Mouse (Mus musculus): ENCODE results near the gene Vinac1. TPM values are rescaled to one million over a fixed set of nuclear protein-coding genes. Genes with fewer than 3 reads are reported as not detected.

Vinac1 gene
- polyA plus RNA-seq (2015; fragmentation: Nextera tagmentation; extraction: Ambion mirVana) = 0.23 and 0.25 TPM in 2 replicates

DNA sequence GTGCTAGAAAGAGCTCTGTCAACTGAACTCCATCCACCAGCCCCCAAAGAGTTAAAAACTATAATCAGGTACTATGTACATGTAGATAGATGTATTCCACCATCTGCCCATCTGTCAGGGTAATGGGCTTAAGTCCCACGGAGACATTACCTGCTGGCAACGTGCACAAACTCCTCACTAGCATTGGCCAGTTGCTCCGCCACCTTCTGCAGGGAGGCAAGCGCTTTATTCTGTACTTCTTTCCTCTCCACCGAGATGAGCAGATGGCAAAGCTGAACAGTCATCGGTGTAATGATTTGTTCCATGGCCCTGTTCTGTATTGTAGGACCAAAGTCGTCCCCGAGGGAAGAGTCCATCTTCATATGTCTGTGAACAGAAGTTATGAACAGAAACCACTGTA is at the start of gene Vinac1:
Vinac1 (minus strand) TSS at position 362 of the 400 bp plus-strand sequence.
- no peaks in the 10 kb centered on the region for H3K27me3 ChIP-seq (ENCODE audit: control insufficient read depth, insufficient read depth, low read depth, low read length)
- H3K36me3 ChIP-seq (ENCODE audit: control insufficient read depth, insufficient read depth, low read length) = no peaks in the 10 kb centered on the region
- H3K4me2 ChIP-seq (ENCODE audit: low read depth, low read length) = no peak within 1 kb of the TSS
- H3K9me3 ChIP-seq (ENCODE audit: control insufficient read depth, low read length) = no peaks in the 10 kb centered on the region
- H3K4me3 ChIP-seq (ENCODE audit: low read length) = no peak within 1 kb of the TSS
- peaks cover 6% of the 10 kb centered on the region; the same call in 1 of the 2 replicates for H3K4me1 ChIP-seq (replicated peaks; ENCODE audit: control insufficient read depth, insufficient read depth, low read length)
- ATAC-seq (ENCODE audit: low read depth) = no peak
- H3K27ac ChIP-seq (ENCODE audit: low read length) = no peak within 1 kb of the TSS
- no peak within 1 kb of the TSS for H3K9ac ChIP-seq (ENCODE audit: low read length)
- WGBS = 75% methylated on average over 8 of the region's 8 CpGs

DNA sequence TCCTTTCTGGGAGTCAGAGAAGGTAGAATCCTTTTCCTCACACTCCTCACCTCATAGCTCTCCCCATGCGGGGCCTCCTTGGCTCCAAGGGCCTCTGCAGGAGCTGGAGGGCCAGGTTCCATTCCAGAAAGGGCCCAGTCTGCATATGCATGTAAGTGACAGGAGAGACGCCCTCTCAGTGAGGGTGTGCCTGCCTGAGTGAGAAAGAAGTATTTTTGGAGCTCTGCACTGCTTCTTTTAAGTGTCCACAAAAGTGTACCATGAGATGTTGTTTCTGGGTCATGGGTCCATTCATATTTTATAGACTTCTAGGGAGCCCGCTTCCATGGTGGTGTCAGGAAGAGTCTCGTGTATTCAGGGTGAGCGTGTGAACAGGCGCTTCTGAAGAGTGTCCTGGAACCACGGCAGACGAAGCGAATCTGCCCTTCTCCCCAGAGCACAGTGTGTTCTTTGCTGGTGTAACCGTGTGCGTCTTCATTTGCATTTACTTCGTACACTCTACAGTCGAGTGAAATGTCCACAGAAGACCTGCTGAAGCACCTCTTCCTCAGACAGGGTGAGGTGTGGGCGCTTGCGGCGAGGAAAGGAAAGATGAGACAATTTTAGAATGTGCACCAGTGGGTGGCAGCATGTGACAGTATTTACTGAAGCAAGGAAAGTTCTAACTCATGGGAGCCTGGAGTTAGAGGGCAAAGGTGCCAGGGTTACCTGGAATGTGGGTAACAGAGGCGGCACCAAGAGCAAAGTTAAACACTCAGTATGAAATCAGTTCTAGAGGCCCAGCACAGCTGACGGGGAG is 46.2 kb upstream of the Vinac1 start:
- Histone ChIP-seq H3K9me3 (ENCODE audit: control insufficient read depth, low read length) (no peaks in the 10 kb centered on the region), H3K4me1 (replicated peaks; ENCODE audit: control insufficient read depth, insufficient read depth, low read length) (no peaks in the 10 kb centered on the region), H3K27me3 (ENCODE audit: control insufficient read depth, insufficient read depth, low read depth, low read length) (no peaks in the 10 kb centered on the region), H3K27ac (ENCODE audit: low read length) (no peak overlapping the region), H3K4me3 (ENCODE audit: low read length) (no peak overlapping the region), H3K9ac (ENCODE audit: low read length) (no peak overlapping the region), H3K4me2 (ENCODE audit: low read depth, low read length) (no peak overlapping the region), H3K36me3 (ENCODE audit: control insufficient read depth, insufficient read depth, low read length) (peaks cover 9% of the 10 kb centered on the region)
- 70% methylated on average over 18 of the region's 18 CpGs for WGBS
- ATAC-seq (ENCODE audit: low read depth) = peak; percentile 23; the same call in 1 of the 2 replicates

DNA sequence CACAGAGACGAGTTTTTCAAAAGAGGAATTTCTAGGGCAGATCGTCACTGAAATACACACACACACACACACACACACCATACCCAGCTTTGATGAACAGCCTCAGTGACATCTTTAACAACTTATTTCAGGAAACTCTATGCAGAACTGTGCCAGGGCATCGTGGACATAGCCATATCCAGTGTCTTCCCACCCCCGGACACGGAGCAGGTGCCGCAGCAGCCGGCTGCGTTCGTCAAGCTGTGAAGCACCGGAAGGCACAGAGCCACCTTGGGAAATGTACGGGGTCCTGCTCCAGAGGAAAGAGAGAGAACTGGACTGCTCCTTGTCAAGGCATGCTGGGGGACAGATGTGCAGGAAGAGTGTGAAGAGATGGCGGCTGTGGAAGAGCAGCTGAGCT is 44.8 kb upstream of the Vinac1 start:
- Histone ChIP-seq H3K4me1 (replicated peaks; ENCODE audit: control insufficient read depth, insufficient read depth, low read length) (no peaks in the 10 kb centered on the region), H3K36me3 (ENCODE audit: control insufficient read depth, insufficient read depth, low read length) (peaks cover 12% of the 10 kb centered on the region), H3K27me3 (ENCODE audit: control insufficient read depth, insufficient read depth, low read depth, low read length) (no peaks in the 10 kb centered on the region), H3K9me3 (ENCODE audit: control insufficient read depth, low read length) (no peaks in the 10 kb centered on the region), H3K9ac (ENCODE audit: low read length) (no peak overlapping the region), H3K27ac (ENCODE audit: low read length) (no peak overlapping the region), H3K4me3 (ENCODE audit: low read length) (no peak overlapping the region), H3K4me2 (ENCODE audit: low read depth, low read length) (no peak overlapping the region)
- WGBS = 88% methylated on average over 12 of the region's 12 CpGs
- ATAC-seq (ENCODE audit: low read depth) = no peak

DNA sequence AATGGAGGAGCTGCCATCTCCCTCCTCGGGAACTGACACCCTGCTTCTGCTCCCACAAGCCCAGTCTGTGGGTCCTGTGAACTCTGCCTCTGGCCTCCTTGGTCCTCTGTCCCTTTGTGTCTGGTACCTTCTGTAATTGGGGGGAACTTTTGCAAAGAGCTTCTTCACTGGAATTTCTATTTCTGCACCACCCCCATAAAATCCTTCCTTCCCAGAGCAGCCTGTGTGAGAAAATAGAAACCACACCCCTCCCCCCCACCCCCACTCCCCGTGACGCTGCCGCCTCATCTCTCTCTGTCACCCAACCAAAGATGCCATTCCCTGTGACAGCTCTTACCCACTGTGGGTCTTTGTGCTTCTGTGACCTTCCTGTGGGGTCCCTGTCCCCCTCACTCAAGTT is 42.4 kb upstream of the Vinac1 start:
- WGBS = 61% methylated on average over 4 of the region's 4 CpGs
- no peak overlapping the region for H3K4me3 ChIP-seq (ENCODE audit: low read length)

DNA sequence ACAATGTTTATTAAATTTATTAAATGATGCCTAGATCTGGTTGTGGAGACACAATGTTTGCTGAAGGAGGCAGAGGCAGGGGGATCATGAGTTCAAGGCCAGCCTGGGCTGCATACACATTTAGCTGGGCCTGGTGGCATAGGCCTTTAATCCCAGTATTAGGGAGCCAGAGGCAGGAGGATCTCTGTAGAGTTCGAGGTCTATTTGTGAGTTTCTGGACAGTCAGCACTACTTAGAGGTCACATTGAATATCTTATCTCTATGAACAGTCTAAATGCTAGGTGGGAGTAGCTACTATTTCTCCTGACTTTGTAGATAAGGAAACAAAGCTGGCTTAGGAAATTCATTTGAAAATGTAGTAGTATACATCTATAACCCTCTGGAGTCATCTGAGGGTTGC is 39.5 kb upstream of the Vinac1 start:
- WGBS = 89% methylated on average over 1 of the region's 1 CpGs
- no peak overlapping the region for H3K4me2 ChIP-seq (ENCODE audit: low read depth, low read length)
- H3K9ac ChIP-seq (ENCODE audit: low read length) = no peak overlapping the region
- no peak overlapping the region for H3K4me3 ChIP-seq (ENCODE audit: low read length)
- no peaks in the 10 kb centered on the region for H3K27me3 ChIP-seq (ENCODE audit: control insufficient read depth, insufficient read depth, low read depth, low read length)
- no peaks in the 10 kb centered on the region for H3K9me3 ChIP-seq (ENCODE audit: control insufficient read depth, low read length)
- no peak for ATAC-seq (ENCODE audit: low read depth)
- H3K4me1 ChIP-seq (replicated peaks; ENCODE audit: control insufficient read depth, insufficient read depth, low read length) = no peaks in the 10 kb centered on the region
- H3K36me3 ChIP-seq (ENCODE audit: control insufficient read depth, insufficient read depth, low read length) = peaks cover 12% of the 10 kb centered on the region
- no peak overlapping the region for H3K27ac ChIP-seq (ENCODE audit: low read length)

More for the DNA sequence above, 42.4 kb upstream of the Vinac1 start:
- H3K27ac ChIP-seq (ENCODE audit: low read length) = no peak overlapping the region
- H3K4me2 ChIP-seq (ENCODE audit: low read depth, low read length) = no peak overlapping the region
- no peaks in the 10 kb centered on the region for H3K4me1 ChIP-seq (replicated peaks; ENCODE audit: control insufficient read depth, insufficient read depth, low read length)
- no peaks in the 10 kb centered on the region for H3K27me3 ChIP-seq (ENCODE audit: control insufficient read depth, insufficient read depth, low read depth, low read length)
- peaks cover 15% of the 10 kb centered on the region for H3K36me3 ChIP-seq (ENCODE audit: control insufficient read depth, insufficient read depth, low read length)
- H3K9me3 ChIP-seq (ENCODE audit: control insufficient read depth, low read length) = no peaks in the 10 kb centered on the region
- ATAC-seq (ENCODE audit: low read depth) = no peak
- H3K9ac ChIP-seq (ENCODE audit: low read length) = no peak overlapping the region

DNA sequence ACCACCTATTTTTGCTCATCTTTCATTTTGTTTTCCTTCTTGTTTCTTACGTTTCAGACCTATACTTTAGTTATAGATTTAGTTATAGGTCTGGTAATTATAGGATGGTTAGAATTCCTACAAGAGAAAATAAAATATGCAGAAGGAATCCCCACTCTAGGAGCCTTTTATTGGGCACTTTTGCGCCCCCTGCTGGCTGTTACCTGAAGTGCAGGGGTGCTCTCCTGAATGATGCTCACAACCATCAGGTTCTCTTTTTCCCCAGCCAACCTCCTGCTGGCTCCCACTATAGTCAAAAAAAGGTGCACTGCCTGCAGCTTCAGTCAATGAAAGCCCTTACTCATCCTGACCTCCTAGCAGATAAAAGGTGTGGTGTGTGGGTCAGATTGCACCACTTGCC is 37.0 kb upstream of the Vinac1 start:
- no peaks in the 10 kb centered on the region for H3K27me3 ChIP-seq (ENCODE audit: control insufficient read depth, insufficient read depth, low read depth, low read length)
- no peaks in the 10 kb centered on the region for H3K4me1 ChIP-seq (replicated peaks; ENCODE audit: control insufficient read depth, insufficient read depth, low read length)
- no peak overlapping the region for H3K4me2 ChIP-seq (ENCODE audit: low read depth, low read length)
- no peak overlapping the region for H3K4me3 ChIP-seq (ENCODE audit: low read length)
- H3K36me3 ChIP-seq (ENCODE audit: control insufficient read depth, insufficient read depth, low read length) = peaks cover 15% of the 10 kb centered on the region
- whole genome bisulfite sequencing = 43% methylated on average over 2 of the region's 2 CpGs
- ATAC-seq (ENCODE audit: low read depth) = no peak
- no peak overlapping the region for H3K9ac ChIP-seq (ENCODE audit: low read length)
- no peaks in the 10 kb centered on the region for H3K9me3 ChIP-seq (ENCODE audit: control insufficient read depth, low read length)
- H3K27ac ChIP-seq (ENCODE audit: low read length) = no peak overlapping the region

DNA sequence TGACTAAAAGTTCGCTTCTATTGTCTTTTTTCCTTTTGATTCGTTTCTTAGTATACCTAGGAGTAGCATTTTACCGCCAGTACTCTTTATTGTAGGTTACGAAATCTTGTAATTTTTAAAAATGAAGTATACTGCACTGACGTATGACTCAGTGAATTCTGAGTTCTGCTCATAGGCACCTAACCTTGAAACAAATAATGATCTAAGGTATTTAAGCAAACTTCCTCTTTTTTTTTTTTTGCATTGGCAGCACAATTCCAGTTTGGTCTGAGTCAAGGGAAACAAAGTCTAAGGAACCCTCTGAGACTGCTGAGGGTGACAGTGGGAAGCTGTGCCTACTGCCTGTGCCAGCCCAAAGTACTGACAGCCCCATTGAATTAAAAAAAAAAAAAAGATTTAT is 35.5 kb upstream of the Vinac1 start:
- no peaks in the 10 kb centered on the region for H3K9me3 ChIP-seq (ENCODE audit: control insufficient read depth, low read length)
- no peaks in the 10 kb centered on the region for H3K27me3 ChIP-seq (ENCODE audit: control insufficient read depth, insufficient read depth, low read depth, low read length)
- no peak overlapping the region for H3K4me3 ChIP-seq (ENCODE audit: low read length)
- H3K4me1 ChIP-seq (replicated peaks; ENCODE audit: control insufficient read depth, insufficient read depth, low read length) = no peaks in the 10 kb centered on the region
- no peak overlapping the region for H3K9ac ChIP-seq (ENCODE audit: low read length)
- H3K4me2 ChIP-seq (ENCODE audit: low read depth, low read length) = no peak overlapping the region
- WGBS = 91% methylated on average over 5 of the region's 5 CpGs
- H3K27ac ChIP-seq (ENCODE audit: low read length) = no peak overlapping the region
- ATAC-seq (ENCODE audit: low read depth) = no peak
- peaks cover 12% of the 10 kb centered on the region for H3K36me3 ChIP-seq (ENCODE audit: control insufficient read depth, insufficient read depth, low read length)

DNA sequence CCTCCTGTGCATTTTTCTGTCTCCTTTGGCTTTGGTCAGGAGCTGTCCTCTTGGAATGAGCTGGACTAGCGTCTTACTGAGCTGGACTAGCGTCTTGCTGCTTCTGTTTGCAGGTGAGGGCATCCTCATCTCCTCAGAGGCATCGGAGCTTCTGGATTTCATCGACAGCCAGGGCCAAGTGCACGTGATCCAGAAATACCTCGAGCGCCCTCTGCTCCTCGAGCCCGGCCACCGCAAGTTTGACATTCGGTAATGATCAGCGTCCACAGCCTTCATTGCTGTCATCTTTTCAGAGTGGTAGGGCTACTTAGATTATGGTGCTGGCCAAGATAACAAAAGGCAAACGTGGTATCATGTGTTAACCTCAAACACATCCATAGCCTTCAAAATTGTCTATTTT is 33.1 kb upstream of the Vinac1 start:
- no peak overlapping the region for H3K9ac ChIP-seq (ENCODE audit: low read length)
- no peaks in the 10 kb centered on the region for H3K27me3 ChIP-seq (ENCODE audit: control insufficient read depth, insufficient read depth, low read depth, low read length)
- no peak for ATAC-seq (ENCODE audit: low read depth)
- no peak overlapping the region for H3K4me3 ChIP-seq (ENCODE audit: low read length)
- 62% methylated on average over 13 of the region's 13 CpGs for WGBS
- no peak overlapping the region for H3K4me2 ChIP-seq (ENCODE audit: low read depth, low read length)
- H3K9me3 ChIP-seq (ENCODE audit: control insufficient read depth, low read length) = no peaks in the 10 kb centered on the region
- H3K36me3 ChIP-seq (ENCODE audit: control insufficient read depth, insufficient read depth, low read length) = peaks cover 23% of the 10 kb centered on the region
- H3K27ac ChIP-seq (ENCODE audit: low read length) = no peak overlapping the region
- no peaks in the 10 kb centered on the region for H3K4me1 ChIP-seq (replicated peaks; ENCODE audit: control insufficient read depth, insufficient read depth, low read length)

DNA sequence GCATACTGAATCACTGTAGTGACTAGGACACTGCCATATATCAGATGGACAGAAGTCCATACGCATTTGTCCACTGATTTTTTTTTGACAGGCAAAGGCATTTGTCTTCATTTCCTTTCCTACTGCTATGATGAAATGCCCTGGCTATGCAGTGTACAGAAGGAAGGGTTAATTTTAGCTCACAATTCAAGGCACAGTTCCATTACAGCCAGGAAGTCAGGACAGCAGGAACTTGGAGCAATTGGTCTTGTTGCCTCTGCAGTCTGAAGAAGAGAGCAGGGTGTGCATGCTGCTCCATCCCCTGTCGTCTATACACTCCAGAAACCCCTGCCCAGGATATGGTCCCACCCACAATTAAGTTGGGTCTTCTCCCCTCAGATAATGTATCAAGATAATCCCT is 31.2 kb upstream of the Vinac1 start:
- no peaks in the 10 kb centered on the region for H3K9me3 ChIP-seq (ENCODE audit: control insufficient read depth, low read length)
- no peak overlapping the region for H3K9ac ChIP-seq (ENCODE audit: low read length)
- H3K4me3 ChIP-seq (ENCODE audit: low read length) = no peak overlapping the region
- H3K27ac ChIP-seq (ENCODE audit: low read length) = peak overlapping the region; percentile 41; the same call in 1 of the 2 replicates
- 70% methylated on average over 2 of the region's 2 CpGs for WGBS
- H3K36me3 ChIP-seq (ENCODE audit: control insufficient read depth, insufficient read depth, low read length) = peaks cover 17% of the 10 kb centered on the region
- peak; percentile 67; the same call in 1 of the 2 replicates for ATAC-seq (ENCODE audit: low read depth)
- H3K4me1 ChIP-seq (replicated peaks; ENCODE audit: control insufficient read depth, insufficient read depth, low read length) = no peaks in the 10 kb centered on the region
- H3K27me3 ChIP-seq (ENCODE audit: control insufficient read depth, insufficient read depth, low read depth, low read length) = no peaks in the 10 kb centered on the region
- no peak overlapping the region for H3K4me2 ChIP-seq (ENCODE audit: low read depth, low read length)
